In the genomic region with DNA sequence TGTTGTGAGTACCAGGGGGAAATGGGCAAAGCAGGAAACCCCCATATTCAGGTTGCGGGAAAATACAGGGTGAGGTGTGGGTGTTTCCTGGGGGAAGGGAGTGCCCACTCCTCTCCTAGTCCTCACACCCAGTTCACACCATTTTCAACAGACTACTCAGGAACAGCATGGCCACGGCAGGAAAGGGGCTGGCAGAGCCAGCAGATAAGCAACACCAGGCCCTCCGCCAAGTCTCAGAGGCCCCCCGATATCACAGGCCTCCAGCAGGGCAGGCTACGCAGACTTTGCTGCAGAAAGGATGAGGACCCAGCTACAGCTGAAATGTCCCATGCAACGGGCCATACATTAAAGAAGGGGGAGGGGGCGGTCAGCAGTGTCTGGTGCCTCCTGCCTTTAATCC, we compare ENCODE assay signal across 8 mouse cellular contexts. TPM values are rescaled to one million over a fixed set of nuclear protein-coding genes. Genes with fewer than 3 reads are reported as not detected.
DNase-seq lines count a peak whose midpoint lies in the region; ATAC-seq and TF ChIP-seq lines count a peak whose summit lies in the region.

No protein-coding gene starts in this region.

- H3K9me3 ChIP-seq in kidney, embryonic 15.5 days (replicated peaks): no peaks in the 10 kb centered on the region
- H3K9me3 ChIP-seq in heart, postnatal 0 days (replicated peaks; ENCODE audit: control insufficient read depth, low read length): no peaks in the 10 kb centered on the region
- H3K9me3 ChIP-seq in kidney, embryonic 16.5 days (ENCODE audit: low read length): no peaks in the 10 kb centered on the region

- TF ChIP-seq POLR2A in kidney, adult 2 months (IDR thresholded peaks at IDR 0.05; ENCODE audit: low read depth, low read length): no peak

- H3K4me3 ChIP-seq in kidney, embryonic 15.5 days (replicated peaks): no peak overlapping the region
- no peak overlapping the region for H3K4me3 ChIP-seq in kidney, adult 2 months (ENCODE audit: insufficient read depth, low read depth, low read length)
- H3K4me3 ChIP-seq in heart, postnatal 0 days (ENCODE audit: low read depth, low read length): no peak overlapping the region; the same call in 1 of the 2 replicates
- H3K4me3 ChIP-seq in kidney, embryonic 16.5 days (ENCODE audit: low read length): no peak overlapping the region

- TF ChIP-seq CTCF in kidney, adult 2 months (conservative IDR thresholded peaks at IDR 0.05; ENCODE audit: insufficient read depth, insufficient read length, low read depth, low read length): no peak
- TF ChIP-seq CTCF in heart, postnatal 0 days (IDR thresholded peaks at IDR 0.05; ENCODE audit: low read depth): no peak; the same call in 1 of the 2 replicates

- peaks cover 75% of the 10 kb centered on the region for H3K4me1 ChIP-seq in kidney, embryonic 15.5 days
- H3K4me1 ChIP-seq in kidney, adult 2 months (ENCODE audit: control insufficient read depth, insufficient read depth, low read length): peaks cover 27% of the 10 kb centered on the region
- H3K4me1 ChIP-seq in heart, postnatal 0 days (ENCODE audit: control insufficient read depth, insufficient read depth): peaks cover 69% of the 10 kb centered on the region
- peaks cover 56% of the 10 kb centered on the region for H3K4me1 ChIP-seq in kidney, embryonic 16.5 days (ENCODE audit: insufficient read depth, low read length)

- peaks cover 5% of the 10 kb centered on the region; the same call in 1 of the 2 replicates for H3K36me3 ChIP-seq in kidney, embryonic 15.5 days
- H3K36me3 ChIP-seq in kidney, adult 2 months (ENCODE audit: control insufficient read depth, insufficient read depth, low read length): no peaks in the 10 kb centered on the region
- H3K36me3 ChIP-seq in heart, postnatal 0 days (replicated peaks; ENCODE audit: control insufficient read depth, insufficient read depth, low read length): no peaks in the 10 kb centered on the region
- H3K36me3 ChIP-seq in kidney, embryonic 16.5 days (ENCODE audit: insufficient read depth, low read length): no peaks in the 10 kb centered on the region

- no peak overlapping the region for H3K4me2 ChIP-seq in kidney, embryonic 15.5 days
- peak overlapping the region; percentile 44 for H3K4me2 ChIP-seq in heart, postnatal 0 days (ENCODE audit: low read depth, low read length)
- no peak overlapping the region for H3K4me2 ChIP-seq in kidney, embryonic 16.5 days (replicated peaks; ENCODE audit: low read depth, low read length)

- no peak overlapping the region for H3K9ac ChIP-seq in kidney, embryonic 15.5 days
- H3K9ac ChIP-seq in heart, postnatal 0 days (replicated peaks; ENCODE audit: low read depth, low read length): no peak overlapping the region
- H3K9ac ChIP-seq in kidney, embryonic 16.5 days (replicated peaks; ENCODE audit: low read length): no peak overlapping the region

- 80% methylated on average over 7 of the region's 7 CpGs for WGBS in kidney, embryonic 15.5 days
- 66% methylated on average over 7 of the region's 7 CpGs for WGBS in kidney, adult 2 months
- WGBS in heart, postnatal 0 days: 15% methylated on average over 7 of the region's 7 CpGs
- 70% methylated on average over 7 of the region's 7 CpGs for WGBS in kidney, embryonic 16.5 days

- no peaks in the 10 kb centered on the region for H3K27me3 ChIP-seq in kidney, embryonic 15.5 days
- no peaks in the 10 kb centered on the region for H3K27me3 ChIP-seq in kidney, adult 2 months (replicated peaks; ENCODE audit: control insufficient read depth, insufficient read depth, low read length)
- no peaks in the 10 kb centered on the region for H3K27me3 ChIP-seq in heart, postnatal 0 days (ENCODE audit: control insufficient read depth, insufficient read depth, low read length)
- no peaks in the 10 kb centered on the region for H3K27me3 ChIP-seq in kidney, embryonic 16.5 days (ENCODE audit: insufficient read depth, low read length)

- 0 out of 2 replicates have a peak, but pooled peaks have one; percentile 23 for ATAC-seq in kidney, embryonic 15.5 days (replicated peaks; ENCODE audit: low FRiP score)
- peak; percentile 47 for ATAC-seq in heart, postnatal 0 days (ENCODE audit: insufficient read depth, low read depth)
- ATAC-seq in megakaryocyte-erythroid progenitor cell, adult 5-6 weeks (replicated peaks; ENCODE audit: low FRiP score, low TSS enrichment, poor library complexity, severe bottlenecking): peak; percentile 76
- ATAC-seq in kidney, embryonic 16.5 days (ENCODE audit: low FRiP score, low TSS enrichment): no peak

- H3K27ac ChIP-seq in kidney, embryonic 15.5 days: peak overlapping the region; percentile 33
- H3K27ac ChIP-seq in kidney, adult 2 months (ENCODE audit: insufficient read depth, low read depth, low read length): no peak overlapping the region
- peak overlapping the region; percentile 71 for H3K27ac ChIP-seq in heart, postnatal 0 days (ENCODE audit: low read depth)
- no peak overlapping the region; the same call in 1 of the 2 replicates for H3K27ac ChIP-seq in kidney, embryonic 16.5 days (ENCODE audit: low read length)

- no peak for TF ChIP-seq EP300 in heart, postnatal 0 days (IDR thresholded peaks at IDR 0.05; ENCODE audit: low read depth)

- no peak for DNase-seq in kidney, adult 2 months
- DNase-seq in c-Kit-positive CD71-positive TER-119-negative erythroid progenitor cells, embryonic 14.5 days (ENCODE audit: low read depth): peak; percentile 74
- DNase-seq in heart, postnatal 0 days (ENCODE audit: low spot score): peak; percentile 66
- DNase-seq in retina, embryonic 14.5 days (ENCODE audit: low spot score): no peak
- no peak for DNase-seq in left cerebral cortex, adult 11 months (ENCODE audit: low spot score)

RNA-seq across cellular contexts. Expression of gene Stk24, which starts 14.4 kb away (rescaled TPM):
- 37.9 and 39.3 TPM in 2 replicates for polyA plus RNA-seq in kidney, embryonic 15.5 days (2015; fragmentation: Nextera tagmentation; extraction: Ambion mirVana)
- polyA plus RNA-seq in kidney, adult 2 months (2012; rRNA removed): 27.1 and 30.3 TPM in 2 replicates
- 62.9 and 68.3 TPM in 2 replicates for total RNA-seq in heart, postnatal 0 days (2014; rRNA removed; ENCODE audit: low replicate concordance)
- polyA plus RNA-seq in heart, postnatal 0 days (2015; fragmentation: Nextera tagmentation; extraction: Ambion mirVana): 22.6 and 26.7 TPM in 2 replicates
- 117 and 138 TPM in 2 replicates for total RNA-seq in megakaryocyte-erythroid progenitor cell, adult 5-6 weeks (2014; fragmentation: Nextera tagmentation)
- 81.3 and 102 TPM in 2 replicates for total RNA-seq in megakaryocyte-erythroid progenitor cell, adult 5-6 weeks (2017)
- 34.8 and 38.0 TPM in 2 replicates for polyA plus RNA-seq in kidney, embryonic 16.5 days (2015; fragmentation: Nextera tagmentation; extraction: Ambion mirVana)

Comparison
In these comparisons a context has a peak if more than half of its experiments do, and no peak if none do; other contexts are left out.
1. H3K27ac ChIP-seq: peak in kidney, embryonic 15.5 days (single experiment) and heart, postnatal 0 days (single experiment); none in kidney, adult 2 months (single experiment) and kidney, embryonic 16.5 days (single experiment).
2. DNase-seq: peak in c-Kit-positive CD71-positive TER-119-negative erythroid progenitor cells, embryonic 14.5 days (single experiment) and heart, postnatal 0 days (single experiment); none in kidney, adult 2 months (single experiment), retina, embryonic 14.5 days (single experiment) and left cerebral cortex, adult 11 months (single experiment).